Mouse (Mus musculus) myocyte (in vitro differentiated cells): ENCODE measurements at regions not wholly inside any gene's neighbourhood (a gene's known extent, or its start where the extent isn't known, plus 50 kb on each side); places are given as distances from the start of the nearest gene placed in this dataset.

Source experiments
- CEBPB ChIP-seq: IDR thresholded peaks from 2 replicates; pipeline ENCODE4 v1.6.1; 2011; ENCODE audit warnings: mild to moderate bottlenecking, moderate library complexity; ENCODE audit not compliant: poor library complexity, insufficient read depth, severe bottlenecking
- E2F4 ChIP-seq: IDR thresholded peaks from one replicate; pipeline ENCODE4 v1.6.1; 2011; ENCODE audit warnings: mild to moderate bottlenecking, control low read depth, moderate library complexity; ENCODE audit not compliant: insufficient read depth
- MAX ChIP-seq: IDR thresholded peaks from one replicate; pipeline ENCODE4 v1.6.1; 2011; ENCODE audit warnings: low read depth, mild to moderate bottlenecking, control low read depth
- MYOD1 ChIP-seq, 3 experiments: IDR thresholded peaks; one replicate each; pipeline ENCODE4 v1.6.1; 2011; ENCODE audit warnings: control low read depth in 2 of 3, low read depth in 2 of 3, mild to moderate bottlenecking in 2 of 3, moderate library complexity in 1 of 3; ENCODE audit not compliant: insufficient read length in 2 of 3, control insufficient read depth in 1 of 3
- MYOG ChIP-seq, 3 experiments: IDR thresholded peaks; one replicate each; pipeline ENCODE4 v1.6.1; 2011; ENCODE audit warnings: control low read depth in 2 of 3, low read depth in 2 of 3, mild to moderate bottlenecking in 2 of 3; ENCODE audit not compliant: insufficient read length in 2 of 3, control insufficient read depth in 1 of 3, insufficient read depth in 1 of 3
- POLR2A ChIP-seq: IDR thresholded peaks from one replicate; pipeline ENCODE4 v1.6.1; 2011; ENCODE audit warnings: low read depth, mild to moderate bottlenecking, control low read depth, moderate library complexity; ENCODE audit not compliant: insufficient read length
- POLR2AphosphoS2 ChIP-seq: IDR thresholded peaks from one replicate; pipeline ENCODE4 v1.6.1; 2011; ENCODE audit warnings: low read depth, control low read depth; ENCODE audit not compliant: insufficient read length
- REST ChIP-seq: IDR thresholded peaks from one replicate; pipeline ENCODE4 v1.6.1; 2011; ENCODE audit warnings: mild to moderate bottlenecking, control low read depth, moderate library complexity; ENCODE audit not compliant: insufficient read depth, insufficient read length
- TCF12 ChIP-seq: IDR thresholded peaks from one replicate; pipeline ENCODE4 v1.6.1; 2011; ENCODE audit warnings: mild to moderate bottlenecking, control low read depth; ENCODE audit not compliant: poor library complexity, insufficient read depth, severe bottlenecking
- USF1 ChIP-seq: IDR thresholded peaks from one replicate; pipeline ENCODE4 v1.6.1; 2011; ENCODE audit warnings: low read depth, mild to moderate bottlenecking, control low read depth, moderate library complexity

DNA sequence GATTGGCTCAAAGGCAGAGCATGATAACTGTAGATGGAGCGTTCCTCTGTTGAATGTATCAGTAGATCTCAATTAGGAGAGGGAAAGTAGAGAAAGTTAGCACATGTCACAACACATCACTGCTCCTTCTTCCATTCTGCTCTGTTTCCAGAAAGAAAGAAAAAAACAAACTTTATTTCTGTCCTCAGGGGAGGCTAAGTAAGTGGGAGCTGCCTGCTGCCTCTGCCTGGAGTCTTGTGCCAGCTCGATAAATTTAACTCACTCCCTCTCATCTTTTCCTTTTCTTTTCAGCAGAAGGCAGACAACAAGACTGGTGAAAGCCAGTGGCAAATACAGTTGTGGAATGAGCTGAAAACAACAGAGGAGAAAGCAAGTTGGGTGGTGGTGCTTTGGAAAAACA lies 517.5 kb upstream of the Gm21961 start:
- TF ChIP-seq TCF12 (no peak), MYOD1 (IDR thresholded peaks at IDR 0.05; ENCODE audit: control insufficient read depth in 1 of 3, insufficient read length in 2 of 3, low read depth in 2 of 3) (no peak), POLR2A (no peak), POLR2AphosphoS2 (no peak), MAX (no peak), CEBPB (no peak), E2F4 (no peak), USF1 (no peak), MYOG (IDR thresholded peaks at IDR 0.05; ENCODE audit: control insufficient read depth in 1 of 3, insufficient read depth in 1 of 3, insufficient read length in 2 of 3, low read depth in 2 of 3) (no peak), REST (no peak)
